Mouse (Mus musculus): ENCODE measurements around the gene Itln1. TPM values are rescaled to one million over a fixed set of nuclear protein-coding genes. Genes with fewer than 3 reads are reported as not detected.

Itln1 gene
- polyA plus RNA-seq, 1 experiment: not detected

GRCm38 (mm10) chr1:171531367-171531766 lies 3.7 kb downstream of the Itln1 start:
- Histone ChIP-seq H3K4me3 (ENCODE audit: insufficient read depth, low read length) (no peak overlapping the region), H3K4me1 (ENCODE audit: control insufficient read depth, insufficient read depth, low read length) (no peaks in the 10 kb centered on the region), H3K27ac (ENCODE audit: insufficient read depth, low read length) (no peak overlapping the region)
- no peak for TF ChIP-seq CTCF (IDR thresholded peaks at IDR 0.05; ENCODE audit: extremely low read depth, insufficient read depth, low read length)
- TF ChIP-seq POLR2A (IDR thresholded peaks at IDR 0.05; ENCODE audit: extremely low read depth, insufficient read depth, low read length): no peak

GRCm38 (mm10) chr1:171515557-171515956 lies 19.5 kb downstream of the Itln1 start:
- Histone ChIP-seq H3K27ac (ENCODE audit: insufficient read depth, low read length) (no peak overlapping the region), H3K4me1 (ENCODE audit: control insufficient read depth, insufficient read depth, low read length) (no peaks in the 10 kb centered on the region), H3K4me3 (ENCODE audit: insufficient read depth, low read length) (no peak overlapping the region)
- TF ChIP-seq CTCF (IDR thresholded peaks at IDR 0.05; ENCODE audit: extremely low read depth, insufficient read depth, low read length) (no peak), POLR2A (IDR thresholded peaks at IDR 0.05; ENCODE audit: extremely low read depth, insufficient read depth, low read length) (no peak)

- Histone ChIP-seq H3K27ac (ENCODE audit: insufficient read depth, low read length) (no peak overlapping the region), H3K4me1 (ENCODE audit: control insufficient read depth, insufficient read depth, low read length) (no peaks in the 10 kb centered on the region), H3K4me3 (ENCODE audit: insufficient read depth, low read length) (no peak overlapping the region)
- TF ChIP-seq CTCF (IDR thresholded peaks at IDR 0.05; ENCODE audit: extremely low read depth, insufficient read depth, low read length) (no peak), POLR2A (IDR thresholded peaks at IDR 0.05; ENCODE audit: extremely low read depth, insufficient read depth, low read length) (no peak)
Observed at GRCm38 (mm10) chr1:171515039-171515438, 20.1 kb downstream of the Itln1 start.

- no peak for TF ChIP-seq CTCF (IDR thresholded peaks at IDR 0.05; ENCODE audit: extremely low read depth, insufficient read depth, low read length)
- no peak for TF ChIP-seq POLR2A (IDR thresholded peaks at IDR 0.05; ENCODE audit: extremely low read depth, insufficient read depth, low read length)
- H3K4me1 ChIP-seq (ENCODE audit: control insufficient read depth, insufficient read depth, low read length): no peaks in the 10 kb centered on the region
- H3K27ac ChIP-seq (ENCODE audit: insufficient read depth, low read length): no peak overlapping the region
- H3K4me3 ChIP-seq (ENCODE audit: insufficient read depth, low read length): no peak overlapping the region
Observed at GRCm38 (mm10) chr1:171513760-171514159, 21.3 kb downstream of the Itln1 start.

- TF ChIP-seq CTCF (IDR thresholded peaks at IDR 0.05; ENCODE audit: extremely low read depth, insufficient read depth, low read length) (no peak), POLR2A (IDR thresholded peaks at IDR 0.05; ENCODE audit: extremely low read depth, insufficient read depth, low read length) (no peak)
- H3K4me3 ChIP-seq (ENCODE audit: insufficient read depth, low read length): no peak overlapping the region
- H3K4me1 ChIP-seq (ENCODE audit: control insufficient read depth, insufficient read depth, low read length): no peaks in the 10 kb centered on the region
- no peak overlapping the region for H3K27ac ChIP-seq (ENCODE audit: insufficient read depth, low read length)
Observed at GRCm38 (mm10) chr1:171513234-171513633, 21.9 kb downstream of the Itln1 start.

GRCm38 (mm10) chr1:171504586-171504985 lies 30.5 kb downstream of the Itln1 start:
- Histone ChIP-seq H3K4me3 (ENCODE audit: insufficient read depth, low read length) (no peak overlapping the region; the same call in 1 of the 2 replicates), H3K27ac (ENCODE audit: insufficient read depth, low read length) (no peak overlapping the region), H3K4me1 (ENCODE audit: control insufficient read depth, insufficient read depth, low read length) (peaks cover 1% of the 10 kb centered on the region; the same call in 1 of the 2 replicates)
- no peak for TF ChIP-seq CTCF (IDR thresholded peaks at IDR 0.05; ENCODE audit: extremely low read depth, insufficient read depth, low read length)
- TF ChIP-seq POLR2A (IDR thresholded peaks at IDR 0.05; ENCODE audit: extremely low read depth, insufficient read depth, low read length): no peak

- Histone ChIP-seq H3K27ac (ENCODE audit: insufficient read depth, low read length) (peak overlapping the region; percentile 24), H3K4me3 (ENCODE audit: insufficient read depth, low read length) (peak overlapping the region; percentile 83), H3K4me1 (ENCODE audit: control insufficient read depth, insufficient read depth, low read length) (peaks cover 1% of the 10 kb centered on the region; the same call in 1 of the 2 replicates)
- TF ChIP-seq POLR2A (IDR thresholded peaks at IDR 0.05; ENCODE audit: extremely low read depth, insufficient read depth, low read length): no peak
- TF ChIP-seq CTCF (IDR thresholded peaks at IDR 0.05; ENCODE audit: extremely low read depth, insufficient read depth, low read length): no peak
Observed at GRCm38 (mm10) chr1:171503592-171504291, 31.4 kb downstream of the Itln1 start.

GRCm38 (mm10) chr1:171503250-171503591 lies 31.9 kb downstream of the Itln1 start, which contains the start of gene Alyref2:
Gene Alyref2, plus strand, starts transcription at chr1:171503478.
- Histone ChIP-seq H3K27ac (ENCODE audit: insufficient read depth, low read length) (peak within 1 kb of the TSS; percentile 24), H3K4me3 (ENCODE audit: insufficient read depth, low read length) (peak within 1 kb of the TSS; percentile 83), H3K4me1 (ENCODE audit: control insufficient read depth, insufficient read depth, low read length) (peaks cover 1% of the 10 kb centered on the region; the same call in 1 of the 2 replicates)
- TF ChIP-seq POLR2A (IDR thresholded peaks at IDR 0.05; ENCODE audit: extremely low read depth, insufficient read depth, low read length) (no peak; the same call in 1 of the 2 replicates), CTCF (IDR thresholded peaks at IDR 0.05; ENCODE audit: extremely low read depth, insufficient read depth, low read length) (peak; percentile 33; the same call in 1 of the 2 replicates)

GRCm38 (mm10) chr1:171502388-171503249 lies 32.5 kb downstream of the Itln1 start:
- Histone ChIP-seq H3K27ac (ENCODE audit: insufficient read depth, low read length) (no peak overlapping the region), H3K4me1 (ENCODE audit: control insufficient read depth, insufficient read depth, low read length) (peaks cover 1% of the 10 kb centered on the region; the same call in 1 of the 2 replicates), H3K4me3 (ENCODE audit: insufficient read depth, low read length) (peak overlapping the region; percentile 83; the same call in 1 of the 2 replicates)
- no peak for TF ChIP-seq POLR2A (IDR thresholded peaks at IDR 0.05; ENCODE audit: extremely low read depth, insufficient read depth, low read length)
- peak; percentile 42 for TF ChIP-seq CTCF (IDR thresholded peaks at IDR 0.05; ENCODE audit: extremely low read depth, insufficient read depth, low read length)

Measured in cortical plate, adult 2 months (tissue).